Mouse (Mus musculus) lung, adult 2 months (tissue): Measurements from ENCODE around the gene Lrp11.

Experiments used
- CTCF ChIP-seq: fragments of 200-500 bp; IDR thresholded peaks from 2 replicates; pipeline ENCODE4 v1.5.1; 2011; ENCODE audit warnings: mild to moderate bottlenecking, low read length, control low read depth; ENCODE audit not compliant: insufficient read depth
- POLR2A ChIP-seq: fragments of 200-500 bp; IDR thresholded peaks from 2 replicates; pipeline ENCODE4 v1.6.1; 2011; ENCODE audit warnings: low read depth, mild to moderate bottlenecking, control low read depth, low read length, borderline replicate concordance; ENCODE audit errors: extremely low read depth

DNA sequence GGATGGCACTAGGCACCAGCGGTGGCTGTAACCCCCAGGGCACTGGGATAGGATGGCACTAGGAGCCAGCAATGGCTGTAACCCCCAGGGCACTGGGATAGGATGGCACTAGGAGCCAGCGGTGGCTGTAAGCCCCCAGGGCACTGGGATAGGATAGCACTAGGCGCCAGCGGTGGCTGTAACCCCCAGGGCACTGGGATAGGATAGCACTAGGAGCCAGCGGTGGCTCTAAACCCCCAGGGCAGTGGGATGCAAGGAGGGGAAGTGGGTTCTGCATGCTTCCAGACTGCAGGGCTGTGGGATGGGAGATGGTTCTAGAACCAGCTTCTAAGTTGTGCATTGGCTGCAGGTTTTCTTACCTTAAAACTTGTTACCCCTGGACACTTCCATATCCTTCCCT is 31.1 kb downstream of the Lrp11 start:
- TF ChIP-seq CTCF (no peak), POLR2A (no peak)
